Mouse (Mus musculus): ENCODE measurements around the gene Bcl9l.

The Bcl9l gene

GRCm38 (mm10) chr9:44548412-44549152 lies 66.0 kb downstream of the Bcl9l start:
- DNase-seq (ENCODE audit: low spot score) = no peak

- no peak for DNase-seq (ENCODE audit: low spot score)
These were observed 68.5 kb downstream of the Bcl9l start for GRCm38 (mm10) chr9:44551138-44551537.

DNA sequence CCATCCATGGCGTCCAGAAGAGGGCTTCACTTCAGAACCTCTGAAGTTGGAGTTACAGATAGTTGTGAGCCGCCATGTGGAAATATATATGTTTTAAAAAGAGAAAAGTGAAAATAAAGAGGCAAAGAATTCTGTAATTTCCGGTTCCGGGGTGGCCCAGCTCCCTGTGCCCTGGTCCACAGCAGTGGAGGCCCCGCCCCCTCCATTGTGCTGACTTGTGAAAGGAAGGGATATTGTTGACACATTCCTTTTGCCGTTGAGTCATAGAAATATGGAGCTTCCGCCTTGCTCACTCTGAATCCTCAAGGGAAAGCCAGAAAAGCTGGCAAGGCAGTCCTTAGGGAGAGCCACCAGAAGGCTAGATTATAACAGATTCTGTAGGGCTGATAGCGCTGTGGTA lies 69.5 kb downstream of the Bcl9l start:
- no peak for DNase-seq (ENCODE audit: low spot score)
